Mouse (Mus musculus) v-Abl transformed pro-B cells (cell line): ENCODE measurements around the gene Pik3cd.
"Not testable (repeated sequence)": the region's sequence is repeated elsewhere in the genome, so short reads cannot be mapped to it uniquely, and the experiment has no call there.

Source experiments
- in situ Hi-C, 2 experiments: fragments of 400-800 bp; cut with MboI; formaldehyde crosslinking; loops; one replicate each; pipeline ENCODE4 v1.15.1; 2025; ENCODE audit not compliant: unreplicated experiment in 2 of 2

Pik3cd gene

GRCm38 (mm10) chr4:149702210-149702979, at the start of gene Pik3cd:
TSS of gene Pik3cd (minus strand) at chr4:149702571.
- in situ Hi-C loops, result no loop called here

GRCm38 (mm10) chr4:149750671-149751070, 48.3 kb upstream of the Pik3cd start:
- in situ Hi-C loops, result no loop called here

GRCm38 (mm10) chr4:149749663-149750015, 47.3 kb upstream of the Pik3cd start:
- in situ Hi-C loops, result not testable (repeated sequence)

GRCm38 (mm10) chr4:149749003-149749662, 46.8 kb upstream of the Pik3cd start:
- in situ Hi-C loops, result no loop called here

- in situ Hi-C loops, result no loop called here
Observed at GRCm38 (mm10) chr4:149744119-149744518, 41.7 kb upstream of the Pik3cd start.

- in situ Hi-C loops, result no loop called here
Observed at GRCm38 (mm10) chr4:149742011-149742530, 39.7 kb upstream of the Pik3cd start.

- in situ Hi-C loops, result no loop called here
Observed at GRCm38 (mm10) chr4:149740301-149740700, 37.9 kb upstream of the Pik3cd start.

- in situ Hi-C loops, result loop anchor here in 1 of 2 experiments (5.0 kb wide), 1 partner anchor 63 kb away; no protein-coding TSS in a partner anchor
Observed at GRCm38 (mm10) chr4:149739478-149739877, 37.1 kb upstream of the Pik3cd start.

- in situ Hi-C loops, result loop anchor here in 1 of 2 experiments (5.0 kb wide), 1 partner anchor 65 kb away; no protein-coding TSS in a partner anchor
Observed at GRCm38 (mm10) chr4:149737383-149738324, 35.3 kb upstream of the Pik3cd start, which contains the start of gene Tmem201. TSS of gene Tmem201 (minus strand) at chr4:149738044.

GRCm38 (mm10) chr4:149736581-149736980, 34.2 kb upstream of the Pik3cd start:
- in situ Hi-C loops, result loop anchor here in 1 of 2 experiments (5.0 kb wide), 1 partner anchor 66 kb away; no protein-coding TSS in a partner anchor

GRCm38 (mm10) chr4:149735624-149736250, 33.4 kb upstream of the Pik3cd start:
- in situ Hi-C loops, result loop anchor here in 1 of 2 experiments (5.0 kb wide), 1 partner anchor 67 kb away; no protein-coding TSS in a partner anchor

GRCm38 (mm10) chr4:149734730-149735475, 32.5 kb upstream of the Pik3cd start:
- in situ Hi-C loops, result loop anchor here in 1 of 2 experiments (5.0 kb wide), 1 partner anchor 67 kb away; no protein-coding TSS in a partner anchor

- in situ Hi-C loops, result no loop called here
Observed at GRCm38 (mm10) chr4:149734246-149734645, 31.9 kb upstream of the Pik3cd start.

- in situ Hi-C loops, result no loop called here
Observed at GRCm38 (mm10) chr4:149733748-149734147, 31.4 kb upstream of the Pik3cd start.

- in situ Hi-C loops, result no loop called here
Observed at GRCm38 (mm10) chr4:149732800-149733199, 30.4 kb upstream of the Pik3cd start.

GRCm38 (mm10) chr4:149732313-149732712, 29.9 kb upstream of the Pik3cd start:
- in situ Hi-C loops, result no loop called here

- in situ Hi-C loops, result no loop called here
Observed at GRCm38 (mm10) chr4:149730827-149731226, 28.5 kb upstream of the Pik3cd start.

GRCm38 (mm10) chr4:149728810-149729209, 26.4 kb upstream of the Pik3cd start:
- in situ Hi-C loops, result loop anchor here in 1 of 2 experiments (5.0 kb wide), 2 partner anchors 78 to 373 kb away; no protein-coding TSS in a partner anchor

GRCm38 (mm10) chr4:149727636-149728035, 25.3 kb upstream of the Pik3cd start:
- in situ Hi-C loops, result loop anchor here in 1 of 2 experiments (5.0 kb wide), 2 partner anchors 80 to 375 kb away; no protein-coding TSS in a partner anchor
